Mouse (Mus musculus): ENCODE results near the gene Pde1b.

GRCm38 (mm10) chr15:103454449-103454848 lies 48.4 kb upstream of the Pde1b start:
- TF ChIP-seq EP300 (IDR thresholded peaks at IDR 0.05; ENCODE audit: insufficient read depth, low read depth, low read length) (no peak), CTCF (IDR thresholded peaks at IDR 0.05) (no peak)
